Mouse (Mus musculus) kidney, adult 2 months (tissue): Measurements from ENCODE around the gene Clcnkb. TPM values are rescaled to one million over a fixed set of nuclear protein-coding genes. Genes with fewer than 3 reads are reported as not detected.

Source experiments
- DNase-seq: peaks from one replicate; pipeline ENCODE4 v3.0.0; 2021
- H3K27ac ChIP-seq: fragments of 200-500 bp; 2 replicates; pipeline ENCODE4 v1.5.1; 2012; ENCODE audit warnings: low read depth, low read length, control low read depth, inconsistent platforms; ENCODE audit not compliant: insufficient read depth
- H3K27me3 ChIP-seq: fragments of 200-500 bp; replicated peaks from 2 replicates; pipeline ENCODE4 v1.6.1; 2012; ENCODE audit warnings: mild to moderate bottlenecking, moderate library complexity, low read length, inconsistent platforms; ENCODE audit not compliant: control insufficient read depth, insufficient read depth
- H3K36me3 ChIP-seq: fragments of 200-500 bp; 2 replicates; pipeline ENCODE4 v1.6.1; 2012; ENCODE audit warnings: mild to moderate bottlenecking, moderate library complexity, low read length, inconsistent platforms; ENCODE audit not compliant: control insufficient read depth, insufficient read depth
- H3K4me1 ChIP-seq: fragments of 200-500 bp; 2 replicates; pipeline ENCODE4 v1.6.1; 2011; ENCODE audit warnings: low read length; ENCODE audit not compliant: control insufficient read depth, insufficient read depth
- H3K4me3 ChIP-seq: fragments of 200-500 bp; 2 replicates; pipeline ENCODE4 v1.5.1; 2011; ENCODE audit warnings: mild to moderate bottlenecking, low read depth, low read length, control low read depth; ENCODE audit not compliant: insufficient read depth
- CTCF ChIP-seq: fragments of 200-500 bp; conservative IDR thresholded peaks from 2 replicates; pipeline ENCODE4 v1.5.1; 2011; ENCODE audit warnings: low read depth, mild to moderate bottlenecking, control low read depth, low read length, moderate library complexity, mixed read lengths; ENCODE audit not compliant: insufficient read depth, insufficient read length
- POLR2A ChIP-seq: fragments of 200-500 bp; IDR thresholded peaks from one replicate; pipeline ENCODE4 v1.6.1; 2011; ENCODE audit warnings: low read depth, low read length, control low read depth
- WGBS: fragments of 180-500 bp; shearing (Covaris S2); methylation state at CpG from one replicate; pipeline ENCODE4 v1.1.7; 2018; 5-methylcytosine and 5-hydroxymethylcytosine counted together
- polyA plus RNA-seq: library from polyadenylated mRNA; depleted of rRNA; stranded (reverse); fragments of >200 nt; gene quantifications from 2 replicates; pipeline ENCODE4 v1.2.3, GENCODE M21; 2012; rRNA removed

Clcnkb gene
- 286 and 318 TPM in 2 replicates for polyA plus RNA-seq

DNA sequence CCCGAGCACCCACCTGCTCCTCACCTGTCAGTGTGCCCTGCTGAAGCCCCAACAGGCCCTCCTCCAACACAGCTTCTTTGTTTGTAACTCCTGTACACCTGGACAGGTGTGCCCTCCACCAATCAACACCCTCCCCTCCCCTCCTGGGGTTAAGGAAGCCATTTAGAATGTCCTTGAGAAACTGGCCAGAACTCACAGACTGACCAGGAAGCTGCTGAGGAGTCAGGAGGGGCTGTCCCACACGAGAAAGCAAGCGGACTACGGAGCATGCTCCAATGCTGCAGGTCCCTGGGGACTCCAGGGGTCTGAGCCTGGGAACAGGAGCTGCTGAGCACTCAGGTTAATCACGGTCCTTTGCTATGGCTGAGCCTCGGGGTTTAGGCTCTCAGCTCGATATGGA lies at the start of gene Clcnkb:
TSS of gene Clcnkb (minus strand) at position 91 of the 400 bp plus-strand sequence.
- Histone ChIP-seq H3K36me3 (no peaks in the 10 kb centered on the region), H3K27me3 (no peaks in the 10 kb centered on the region), H3K27ac (peak within 1 kb of the TSS; percentile 72), H3K4me1 (peaks cover 1% of the 10 kb centered on the region), H3K4me3 (peak within 1 kb of the TSS; percentile 48)
- TF ChIP-seq CTCF (no peak), POLR2A (no peak)
- DNase-seq: peak; percentile 78
- 41% methylated on average over 7 of the region's 7 CpGs for WGBS

DNA sequence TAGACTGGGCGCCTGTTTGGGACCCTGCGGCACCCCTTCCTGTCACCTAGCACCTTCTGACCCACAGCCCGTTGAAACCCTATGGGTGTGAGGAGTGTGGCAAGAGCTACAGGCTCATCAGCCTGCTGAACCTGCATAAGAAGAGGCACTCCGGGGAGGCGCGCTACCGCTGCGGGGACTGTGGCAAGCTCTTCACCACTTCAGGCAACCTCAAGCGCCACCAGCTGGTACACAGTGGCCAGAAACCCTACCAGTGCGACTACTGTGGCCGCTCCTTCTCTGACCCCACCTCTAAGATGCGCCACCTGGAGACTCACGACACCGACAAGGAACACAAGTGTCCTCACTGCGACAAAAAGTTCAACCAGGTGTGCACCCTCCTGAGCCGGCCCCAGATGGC lies 48.9 kb upstream of the Clcnkb start:
- H3K27ac ChIP-seq: no peak overlapping the region
- 85% methylated on average over 16 of the region's 16 CpGs for WGBS
- no peak for DNase-seq
- H3K27me3 ChIP-seq: no peaks in the 10 kb centered on the region
- peaks cover 5% of the 10 kb centered on the region for H3K36me3 ChIP-seq
- no peak overlapping the region for H3K4me3 ChIP-seq
- H3K4me1 ChIP-seq: peaks cover 8% of the 10 kb centered on the region; the same call in 1 of the 2 replicates
- no peak for TF ChIP-seq CTCF
- TF ChIP-seq POLR2A: no peak

DNA sequence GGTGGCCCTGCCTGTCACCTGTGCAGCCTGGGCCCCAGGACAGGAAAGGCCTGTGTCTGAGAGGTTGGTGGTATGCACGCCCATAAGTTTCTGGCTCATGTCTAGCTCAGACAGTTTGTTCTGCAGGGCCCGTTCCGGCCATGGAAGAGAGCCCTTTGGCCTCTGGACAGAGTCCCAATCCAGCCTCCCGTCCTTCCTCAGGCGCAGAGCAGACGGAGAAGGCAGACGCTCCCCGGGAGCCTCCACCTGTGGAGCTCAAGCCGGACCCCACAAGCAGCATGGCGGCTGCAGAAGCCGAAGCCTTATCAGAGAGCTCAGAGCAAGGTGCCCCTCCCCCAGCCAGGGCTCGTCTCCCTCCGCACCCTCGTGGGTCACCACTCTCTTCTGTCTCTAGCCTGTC lies 47.7 kb upstream of the Clcnkb start:
- DNase-seq: peak; percentile 80
- Histone ChIP-seq H3K27ac (0 out of 2 replicates have a peak overlapping the region, but pooled peaks have one; percentile 12), H3K27me3 (no peaks in the 10 kb centered on the region), H3K4me3 (no peak overlapping the region), H3K36me3 (peaks cover 5% of the 10 kb centered on the region), H3K4me1 (peaks cover 8% of the 10 kb centered on the region; the same call in 1 of the 2 replicates)
- TF ChIP-seq CTCF (no peak), POLR2A (no peak)
- 59% methylated on average over 14 of the region's 14 CpGs for WGBS

DNA sequence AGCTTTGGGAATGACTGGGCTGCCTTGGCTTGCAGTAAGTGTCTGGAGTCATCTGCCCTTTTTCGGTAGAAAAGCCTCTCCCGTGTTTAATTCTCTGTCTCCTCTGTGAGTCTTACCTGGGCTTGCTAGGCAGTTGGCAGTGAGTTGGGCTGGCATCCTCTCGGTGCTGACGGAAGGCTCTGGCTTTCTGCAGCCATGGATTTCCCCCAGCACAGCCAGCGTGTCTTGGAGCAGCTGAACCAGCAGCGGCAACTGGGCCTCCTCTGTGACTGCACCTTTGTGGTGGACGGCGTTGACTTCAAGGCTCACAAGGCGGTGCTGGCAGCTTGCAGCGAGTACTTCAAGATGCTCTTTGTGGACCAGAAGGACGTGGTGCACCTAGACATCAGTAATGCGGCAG lies 45.8 kb upstream of the Clcnkb start:
- no peak overlapping the region for H3K27ac ChIP-seq
- H3K36me3 ChIP-seq: peaks cover 5% of the 10 kb centered on the region
- no peak overlapping the region for H3K4me3 ChIP-seq
- no peak for DNase-seq
- peaks cover 12% of the 10 kb centered on the region; the same call in 1 of the 2 replicates for H3K4me1 ChIP-seq
- TF ChIP-seq POLR2A (no peak), CTCF (no peak)
- H3K27me3 ChIP-seq: no peaks in the 10 kb centered on the region
- 86% methylated on average over 12 of the region's 12 CpGs for WGBS

DNA sequence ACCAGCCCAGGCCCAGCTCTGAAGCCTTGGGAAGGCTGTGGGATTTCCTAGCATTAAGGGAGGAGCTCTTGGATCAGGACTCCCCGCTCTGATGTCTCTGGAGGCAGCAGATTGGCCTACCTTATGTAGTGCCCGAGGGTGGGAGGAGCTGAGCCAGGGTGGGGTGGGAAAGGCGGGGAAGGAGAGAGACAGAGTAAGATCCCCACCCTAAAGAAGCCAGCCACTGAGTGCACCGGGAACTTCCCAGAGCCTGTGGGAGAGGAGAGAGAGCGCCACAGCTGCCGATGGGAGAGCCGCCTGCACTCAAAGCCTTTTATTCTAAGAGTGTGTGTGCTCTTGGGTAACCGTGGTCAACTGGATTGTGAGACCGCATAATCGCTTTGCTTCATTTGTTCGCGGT lies 45.3 kb upstream of the Clcnkb start:
- H3K4me3 ChIP-seq: no peak overlapping the region
- WGBS: 63% methylated on average over 12 of the region's 12 CpGs
- DNase-seq: no peak
- no peaks in the 10 kb centered on the region for H3K27me3 ChIP-seq
- TF ChIP-seq POLR2A (no peak), CTCF (no peak)
- peaks cover 12% of the 10 kb centered on the region; the same call in 1 of the 2 replicates for H3K4me1 ChIP-seq
- H3K27ac ChIP-seq: no peak overlapping the region
- peaks cover 5% of the 10 kb centered on the region for H3K36me3 ChIP-seq

DNA sequence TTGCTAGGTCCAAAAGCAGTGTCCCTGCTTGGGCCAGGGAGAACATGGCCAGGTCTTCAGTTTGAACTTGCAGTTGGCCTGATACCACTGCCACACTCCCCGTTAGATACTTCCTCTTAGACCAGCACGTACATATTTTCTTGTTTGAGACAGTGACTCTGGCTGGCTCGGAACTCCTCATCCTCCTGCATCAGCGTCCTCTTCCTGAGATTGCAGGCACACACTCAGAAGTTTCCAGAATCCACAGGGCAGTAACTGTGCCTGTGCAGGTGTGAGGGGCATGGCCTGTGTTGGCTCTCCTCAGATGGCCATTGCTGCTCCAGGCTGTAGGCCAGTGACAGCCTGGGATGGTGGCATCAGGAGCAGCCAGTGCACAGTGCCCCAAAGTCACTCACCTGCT lies 44.7 kb upstream of the Clcnkb start:
- Histone ChIP-seq H3K36me3 (peaks cover 4% of the 10 kb centered on the region), H3K27ac (no peak overlapping the region), H3K4me1 (peaks cover 12% of the 10 kb centered on the region; the same call in 1 of the 2 replicates), H3K27me3 (no peaks in the 10 kb centered on the region), H3K4me3 (no peak overlapping the region)
- WGBS: 89% methylated on average over 4 of the region's 4 CpGs
- TF ChIP-seq CTCF (no peak), POLR2A (no peak)
- no peak for DNase-seq

DNA sequence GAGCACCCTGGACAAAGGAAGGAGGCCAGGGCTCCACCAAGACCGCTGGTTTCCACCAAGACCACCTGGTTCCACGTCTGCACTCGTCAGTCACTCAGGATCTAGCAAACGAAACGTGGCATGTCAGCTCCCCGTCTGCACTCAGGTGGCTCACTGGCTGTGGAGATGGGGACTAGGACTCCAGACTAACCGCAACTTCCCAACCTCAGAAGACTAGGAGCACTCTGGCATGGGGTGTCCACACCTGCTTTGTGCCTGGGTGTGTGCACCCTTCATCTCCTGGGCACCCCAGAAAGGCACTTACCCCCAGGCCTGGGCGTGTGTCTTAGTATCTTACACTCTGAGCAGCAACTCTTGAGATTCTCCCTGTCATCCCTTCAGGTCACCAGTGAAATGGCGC lies 44.0 kb upstream of the Clcnkb start:
- H3K36me3 ChIP-seq: peaks cover 3% of the 10 kb centered on the region
- 91% methylated on average over 9 of the region's 9 CpGs for WGBS

More for the DNA sequence above, 44.0 kb upstream of the Clcnkb start:
- DNase-seq: no peak
- TF ChIP-seq CTCF (no peak), POLR2A (no peak)
- H3K4me3 ChIP-seq: no peak overlapping the region
- H3K27me3 ChIP-seq: no peaks in the 10 kb centered on the region
- H3K4me1 ChIP-seq: peaks cover 12% of the 10 kb centered on the region; the same call in 1 of the 2 replicates
- H3K27ac ChIP-seq: no peak overlapping the region
